Mouse (Mus musculus) forebrain, embryonic 14.5 days (tissue): ENCODE measurements around the gene Hirip3. TPM values are rescaled to one million over a fixed set of nuclear protein-coding genes. Genes with fewer than 3 reads are reported as not detected.

Experiments
- ATAC-seq: fragments of 200-750 bp; cut with Nextera tagmentation; 2 replicates; pipeline ENCODE4 v1.8.0; 2017; ENCODE audit warnings: mild to moderate bottlenecking, moderate library complexity
- DNase-seq: peaks from one replicate; pipeline ENCODE4 v3.0.0-alpha.2; 2015; ENCODE audit warnings: low spot score
- H3K27ac ChIP-seq: fragments of 300-500 bp; sonication (generic); 2 replicates; pipeline ENCODE4 v1.5.1; 2014; ENCODE audit warnings: low read depth, mild to moderate bottlenecking, control low read depth, low read length, moderate library complexity
- H3K27me3 ChIP-seq: fragments of 300-500 bp; sonication (generic); replicated peaks from 2 replicates; pipeline ENCODE4 v1.6.1; 2014; ENCODE audit warnings: low read length, control low read depth, mixed read lengths; ENCODE audit not compliant: control insufficient read depth, insufficient read depth
- H3K36me3 ChIP-seq: fragments of 300-500 bp; sonication (generic); 2 replicates; pipeline ENCODE4 v1.6.1; 2014; ENCODE audit warnings: low read length, control low read depth; ENCODE audit not compliant: control insufficient read depth, insufficient read depth
- H3K4me1 ChIP-seq: fragments of 300-500 bp; sonication (generic); 2 replicates; pipeline ENCODE4 v1.6.1; 2014; ENCODE audit warnings: antibody characterized with exemption, low read length, control low read depth; ENCODE audit not compliant: control insufficient read depth, insufficient read depth
- H3K4me2 ChIP-seq: fragments of 300-500 bp; sonication (generic); 2 replicates; pipeline ENCODE4 v1.6.1; 2014; ENCODE audit warnings: mild to moderate bottlenecking, control low read depth, low read length
- H3K4me3 ChIP-seq: fragments of 300-500 bp; sonication (generic); 2 replicates; pipeline ENCODE4 v1.5.1; 2014; ENCODE audit warnings: low read depth, low read length, control low read depth
- H3K9ac ChIP-seq: fragments of 300-500 bp; sonication (generic); 2 replicates; pipeline ENCODE4 v1.6.1; 2014; ENCODE audit warnings: mild to moderate bottlenecking, low read length, control low read depth, moderate library complexity
- H3K9me3 ChIP-seq: fragments of 300-500 bp; sonication (generic); replicated peaks from 2 replicates; pipeline ENCODE4 v1.6.1; 2016; ENCODE audit warnings: low read length, control low read depth, mixed read lengths; ENCODE audit not compliant: control insufficient read depth
- WGBS: fragments of 180-500 bp; shearing (Covaris S2); extraction: QIAGEN DNeasy Blood & Tissue Kit; methylation state at CpG from one replicate; pipeline ENCODE4 v1.1.7; 2014; 5-methylcytosine and 5-hydroxymethylcytosine counted together
- polyA plus RNA-seq: library from polyadenylated mRNA; unstranded; fragments of >200 nt; fragmentation: Nextera tagmentation; extraction: Ambion mirVana; gene quantifications from 2 replicates; pipeline ENCODE4 v1.2.1, GENCODE M21; 2014

The Hirip3 gene
- polyA plus RNA-seq, 1 experiment from 2014 or later: 12.0 TPM

DNA sequence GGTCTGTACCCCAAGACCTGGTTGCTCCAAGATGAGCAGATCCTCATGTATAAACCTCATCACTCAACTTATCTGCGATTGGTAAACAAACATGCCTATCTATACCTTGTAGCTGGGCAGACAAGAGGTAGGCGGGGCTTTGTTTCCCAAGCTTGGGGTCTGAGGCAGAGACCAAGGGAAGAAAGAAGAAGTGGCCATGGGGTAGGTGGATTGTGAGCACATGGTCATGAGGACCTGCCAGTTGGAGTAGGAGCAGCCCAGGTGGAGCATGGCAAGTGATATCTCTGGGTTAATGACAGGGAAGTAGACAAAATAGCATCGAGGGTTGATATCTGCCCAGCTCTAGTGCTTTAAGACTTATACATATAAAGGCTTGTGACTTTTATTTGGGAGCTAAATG is 53.1 kb downstream of the Hirip3 start:
- no peaks in the 10 kb centered on the region for H3K36me3 ChIP-seq
- H3K4me2 ChIP-seq: no peak overlapping the region
- H3K27ac ChIP-seq: no peak overlapping the region
- H3K27me3 ChIP-seq: no peaks in the 10 kb centered on the region
- H3K9me3 ChIP-seq: no peaks in the 10 kb centered on the region
- no peak for DNase-seq
- no peak overlapping the region for H3K9ac ChIP-seq
- no peak overlapping the region for H3K4me3 ChIP-seq
- 91% methylated on average over 3 of the region's 3 CpGs for WGBS
- no peaks in the 10 kb centered on the region for H3K4me1 ChIP-seq
- ATAC-seq: no peak

Other genes with a start within 250 kb of the Hirip3 start
- gene Nupr1, start 231.1 kb upstream of the Hirip3 start, polyA plus RNA-seq: 7.0 and 8.5 TPM in 2 replicates
- gene Sgf29, start 212.7 kb upstream of the Hirip3 start, polyA plus RNA-seq: 61.3 and 66.1 TPM in 2 replicates
- 3.3 and 5.7 TPM in 2 replicates for gene Sult1a1, start 185.5 kb upstream of the Hirip3 start, polyA plus RNA-seq
- 147 and 164 TPM in 2 replicates for gene Bola2, start 166.6 kb upstream of the Hirip3 start, polyA plus RNA-seq
- 8.8 and 10.1 TPM in 2 replicates for gene Slx1b, start 166.2 kb upstream of the Hirip3 start, polyA plus RNA-seq
- gene Coro1a, start 154.2 kb upstream of the Hirip3 start, polyA plus RNA-seq: 97.2 and 111 TPM in 2 replicates
- gene Mapk3, start 102.4 kb upstream of the Hirip3 start, polyA plus RNA-seq: 90.8 and 99.7 TPM in 2 replicates
- gene Gdpd3, start 95.6 kb upstream of the Hirip3 start, polyA plus RNA-seq: 1.2 and 1.3 TPM in 2 replicates
- gene Ypel3, start 85.0 kb upstream of the Hirip3 start, polyA plus RNA-seq: 206 and 230 TPM in 2 replicates
- gene Tbx6, start 80.5 kb upstream of the Hirip3 start, polyA plus RNA-seq: 0.42 and 0.47 TPM in 2 replicates
- gene Ppp4c, start 69.5 kb upstream of the Hirip3 start, polyA plus RNA-seq: 231 and 256 TPM in 2 replicates
- gene Fam57b, start 64.3 kb upstream of the Hirip3 start, polyA plus RNA-seq: 31.3 and 37.4 TPM in 2 replicates
- not detected in 2 replicates for gene 4930451I11Rik, start 30.3 kb upstream of the Hirip3 start, polyA plus RNA-seq
- 4.9 and 6.7 TPM in 2 replicates for gene Doc2a, start 14.6 kb upstream of the Hirip3 start, polyA plus RNA-seq
- 91.3 and 104 TPM in 2 replicates for gene Ino80e, start 405 bp downstream of the Hirip3 start, polyA plus RNA-seq
- 25.9 and 31.0 TPM in 2 replicates for gene Taok2, start 22.7 kb downstream of the Hirip3 start, polyA plus RNA-seq
- gene Tmem219, start 60.9 kb downstream of the Hirip3 start, polyA plus RNA-seq: 34.3 and 44.9 TPM in 2 replicates
- gene Kctd13, start 66.9 kb downstream of the Hirip3 start, polyA plus RNA-seq: 69.3 and 89.2 TPM in 2 replicates
- 4.4 and 6.0 TPM in 2 replicates for gene Asphd1, start 87.6 kb downstream of the Hirip3 start, polyA plus RNA-seq
- gene Sez6l2, start 88.6 kb downstream of the Hirip3 start, polyA plus RNA-seq: 33.8 and 34.6 TPM in 2 replicates
- 92.4 and 96.0 TPM in 2 replicates for gene Cdipt, start 113.9 kb downstream of the Hirip3 start, polyA plus RNA-seq
- gene Cdiptos, start 114.1 kb downstream of the Hirip3 start, polyA plus RNA-seq: 0.51 and 1.0 TPM in 2 replicates
- gene Mvp, start 152.6 kb downstream of the Hirip3 start, polyA plus RNA-seq: 1.8 and 2.7 TPM in 2 replicates
- gene Pagr1b, start 154.5 kb downstream of the Hirip3 start, polyA plus RNA-seq: 0.34 and 0.74 TPM in 2 replicates
- 22.3 and 25.1 TPM in 2 replicates for gene Pagr1a, start 155.4 kb downstream of the Hirip3 start, polyA plus RNA-seq
- 65.0 and 68.5 TPM in 2 replicates for gene Gm42742, start 159.1 kb downstream of the Hirip3 start, polyA plus RNA-seq
- gene Prrt2, start 159.2 kb downstream of the Hirip3 start, polyA plus RNA-seq: 13.7 and 20.1 TPM in 2 replicates
- gene Maz, start 165.1 kb downstream of the Hirip3 start, polyA plus RNA-seq: 53.1 and 54.1 TPM in 2 replicates
- 75.9 and 91.8 TPM in 2 replicates for gene Kif22, start 180.5 kb downstream of the Hirip3 start, polyA plus RNA-seq
- gene Zg16, start 225.4 kb downstream of the Hirip3 start, polyA plus RNA-seq: not detected in 2 replicates
- gene AI467606, start 229.4 kb downstream of the Hirip3 start, polyA plus RNA-seq: 1.5 and 2.2 TPM in 2 replicates